Mouse (Mus musculus): Measurements from ENCODE around the gene Aatk. TPM values are rescaled to one million over a fixed set of nuclear protein-coding genes. Genes with fewer than 3 reads are reported as not detected.

Aatk gene
- polyA plus RNA-seq, 1 experiment, result not detected

- TF ChIP-seq GATA1 (IDR thresholded peaks at IDR 0.05; ENCODE audit: low read length), result no peak
Measured at GRCm38 (mm10) chr11:120040440-120040839, 6.5 kb downstream of the Aatk start.

GRCm38 (mm10) chr11:120039581-120039980 is 7.4 kb downstream of the Aatk start:
- TF ChIP-seq GATA1 (IDR thresholded peaks at IDR 0.05; ENCODE audit: low read length), result no peak

- TF ChIP-seq GATA1 (IDR thresholded peaks at IDR 0.05; ENCODE audit: low read length), result no peak
Measured at GRCm38 (mm10) chr11:120034762-120035161, 12.2 kb downstream of the Aatk start.

DNA sequence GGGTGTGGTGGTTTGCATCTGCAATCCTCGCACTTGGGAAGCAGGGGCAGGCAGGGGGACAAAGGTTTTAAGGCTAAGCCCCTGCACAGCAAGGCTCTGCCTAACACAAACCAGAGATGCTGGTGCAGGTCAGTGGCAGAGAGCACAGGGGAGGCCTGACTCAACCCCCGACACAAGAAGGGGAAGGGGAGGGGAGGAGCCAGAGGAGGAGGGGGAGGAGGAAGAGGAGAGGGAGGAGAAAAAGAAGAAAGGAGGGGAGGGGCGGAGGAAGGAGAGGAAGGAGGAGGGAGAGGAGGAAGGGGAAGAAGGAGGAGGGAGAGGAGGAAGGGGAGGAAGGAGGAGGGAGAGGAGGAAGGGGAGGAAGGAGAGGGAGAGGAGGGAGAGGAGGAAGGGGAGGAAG is 12.7 kb downstream of the Aatk start:
- no peak for TF ChIP-seq GATA1 (IDR thresholded peaks at IDR 0.05; ENCODE audit: low read length)

GRCm38 (mm10) chr11:120033473-120033872 is 13.5 kb downstream of the Aatk start:
- no peak for TF ChIP-seq GATA1 (IDR thresholded peaks at IDR 0.05; ENCODE audit: low read length)

DNA sequence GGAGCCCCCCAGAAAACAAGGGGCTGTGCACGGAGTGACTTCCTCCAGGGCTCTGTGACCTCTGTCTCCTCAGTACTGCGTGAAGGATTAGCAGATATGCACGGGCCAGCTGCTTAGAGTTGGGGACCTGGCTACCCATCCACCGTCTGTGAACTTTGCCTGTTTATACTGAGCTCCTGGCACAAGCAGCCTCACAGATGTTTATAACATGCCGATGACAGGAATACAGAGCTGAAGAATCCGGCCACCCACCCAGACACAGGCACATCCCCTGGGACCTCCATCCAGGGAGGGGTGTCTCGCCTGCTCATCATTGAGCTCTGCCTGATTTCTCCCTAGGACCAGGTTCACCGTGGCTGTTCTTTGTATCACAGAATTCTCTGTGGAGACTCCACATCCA is 14.9 kb downstream of the Aatk start:
- no peak for TF ChIP-seq GATA1 (IDR thresholded peaks at IDR 0.05; ENCODE audit: low read length)

- TF ChIP-seq GATA1 (IDR thresholded peaks at IDR 0.05; ENCODE audit: low read length), result no peak
Measured at GRCm38 (mm10) chr11:120030145-120030901, 16.6 kb downstream of the Aatk start.

DNA sequence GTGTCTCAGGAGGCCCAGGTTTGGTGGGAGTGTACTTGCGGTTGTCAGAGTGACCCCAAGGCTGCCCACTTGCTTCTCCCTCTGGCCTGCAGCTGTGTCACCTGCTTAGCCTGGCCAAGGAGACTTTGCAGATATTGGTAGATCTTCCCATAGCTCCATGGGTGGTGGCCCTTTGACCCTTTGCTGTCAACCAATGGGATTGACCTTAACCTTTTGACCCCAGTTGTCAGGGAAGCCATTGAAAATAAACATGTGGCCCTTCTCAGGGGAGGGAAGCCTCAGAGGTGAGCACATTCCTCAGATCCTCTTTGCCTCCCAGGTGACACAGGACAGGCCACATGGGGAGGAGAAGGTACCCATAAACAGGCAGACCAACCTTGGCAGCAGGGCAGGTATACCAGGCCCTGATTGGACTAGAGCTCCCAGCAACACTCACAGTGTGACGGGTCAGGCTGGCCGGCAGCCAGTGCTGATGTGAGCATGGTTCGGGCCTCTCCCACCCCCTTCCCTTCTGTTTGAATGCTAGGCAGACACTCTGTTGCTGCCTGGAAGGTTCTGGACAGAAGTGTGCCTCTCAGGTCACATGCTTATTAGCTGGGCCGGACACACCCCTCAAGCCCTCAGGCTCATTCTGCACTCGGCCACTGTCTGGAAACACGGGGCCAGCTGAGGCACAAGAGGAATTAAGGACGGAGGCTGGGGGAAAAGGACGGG is 17.4 kb downstream of the Aatk start:
- no peak for TF ChIP-seq GATA1 (IDR thresholded peaks at IDR 0.05; ENCODE audit: low read length)

- TF ChIP-seq GATA1 (IDR thresholded peaks at IDR 0.05; ENCODE audit: low read length), result no peak
Measured at GRCm38 (mm10) chr11:120028319-120029092, 18.5 kb downstream of the Aatk start.

- no peak for TF ChIP-seq GATA1 (IDR thresholded peaks at IDR 0.05; ENCODE audit: low read length)
Measured at GRCm38 (mm10) chr11:120026941-120027340, 20.0 kb downstream of the Aatk start.

DNA sequence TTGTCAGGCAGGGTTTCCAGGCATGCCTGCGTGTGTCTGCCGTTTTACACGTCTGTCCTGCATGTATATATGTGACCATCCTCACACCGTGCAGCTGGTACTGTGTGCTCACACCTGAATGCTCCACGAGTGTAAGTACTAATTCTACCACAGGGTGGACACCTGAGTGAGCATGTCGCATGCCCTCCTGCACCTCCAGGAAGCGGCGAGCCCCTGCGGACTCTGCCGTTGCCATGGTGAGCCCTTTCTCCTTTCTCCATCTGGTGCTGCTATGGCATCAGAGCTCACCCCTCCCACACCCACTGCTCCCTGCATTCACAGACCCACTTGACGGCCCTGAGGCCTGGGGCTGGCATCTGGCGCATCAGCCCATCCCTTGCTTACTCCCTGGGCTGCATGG is 24.1 kb downstream of the Aatk start:
- no peak for TF ChIP-seq GATA1 (IDR thresholded peaks at IDR 0.05; ENCODE audit: low read length)

GRCm38 (mm10) chr11:120022216-120022615 is 24.8 kb downstream of the Aatk start:
- no peak for TF ChIP-seq GATA1 (IDR thresholded peaks at IDR 0.05; ENCODE audit: low read length)

- TF ChIP-seq GATA1 (IDR thresholded peaks at IDR 0.05; ENCODE audit: low read length), result no peak
Measured at GRCm38 (mm10) chr11:120021367-120021766, 25.6 kb downstream of the Aatk start.

GRCm38 (mm10) chr11:120019542-120020440 is 27.2 kb downstream of the Aatk start:
- TF ChIP-seq GATA1 (IDR thresholded peaks at IDR 0.05; ENCODE audit: low read length), result no peak

GRCm38 (mm10) chr11:120017011-120017410 is 30.0 kb downstream of the Aatk start:
- no peak for TF ChIP-seq GATA1 (IDR thresholded peaks at IDR 0.05; ENCODE audit: low read length)

Data from G1E-ER4 (cell line).